Mouse (Mus musculus): ENCODE measurements around the gene Samd1. TPM values are rescaled to one million over a fixed set of nuclear protein-coding genes. Genes with fewer than 3 reads are reported as not detected.
A peak's percentile ranks its signal among the peaks of the same experiment; 100 is the strongest.

Gene Samd1
- polyA plus RNA-seq, 1 experiment from 2014 or later: 14.4 TPM

DNA sequence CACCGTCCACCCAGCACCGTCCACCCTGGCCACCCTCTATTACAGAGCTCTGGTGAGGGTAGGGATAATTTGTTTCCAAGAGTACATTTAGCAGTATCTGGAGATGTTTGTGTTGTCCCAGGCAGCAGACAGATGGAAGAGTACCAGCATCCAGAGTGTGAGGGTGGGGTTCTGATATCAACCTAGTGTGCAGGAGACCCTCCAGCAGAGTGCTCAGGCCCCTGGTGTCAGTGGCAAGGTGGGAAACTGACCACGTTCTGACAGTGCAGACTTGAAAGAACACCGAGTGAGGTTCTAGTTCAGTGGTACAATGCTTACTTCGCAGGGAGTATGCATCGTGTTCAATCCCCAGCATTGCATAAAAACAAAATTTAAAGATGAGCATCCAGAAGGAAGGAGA is 25.8 kb upstream of the Samd1 start:
- Histone ChIP-seq H3K9ac (ENCODE audit: low read length) (no peak overlapping the region), H3K27ac (ENCODE audit: low read depth, low read length) (no peak overlapping the region)

DNA sequence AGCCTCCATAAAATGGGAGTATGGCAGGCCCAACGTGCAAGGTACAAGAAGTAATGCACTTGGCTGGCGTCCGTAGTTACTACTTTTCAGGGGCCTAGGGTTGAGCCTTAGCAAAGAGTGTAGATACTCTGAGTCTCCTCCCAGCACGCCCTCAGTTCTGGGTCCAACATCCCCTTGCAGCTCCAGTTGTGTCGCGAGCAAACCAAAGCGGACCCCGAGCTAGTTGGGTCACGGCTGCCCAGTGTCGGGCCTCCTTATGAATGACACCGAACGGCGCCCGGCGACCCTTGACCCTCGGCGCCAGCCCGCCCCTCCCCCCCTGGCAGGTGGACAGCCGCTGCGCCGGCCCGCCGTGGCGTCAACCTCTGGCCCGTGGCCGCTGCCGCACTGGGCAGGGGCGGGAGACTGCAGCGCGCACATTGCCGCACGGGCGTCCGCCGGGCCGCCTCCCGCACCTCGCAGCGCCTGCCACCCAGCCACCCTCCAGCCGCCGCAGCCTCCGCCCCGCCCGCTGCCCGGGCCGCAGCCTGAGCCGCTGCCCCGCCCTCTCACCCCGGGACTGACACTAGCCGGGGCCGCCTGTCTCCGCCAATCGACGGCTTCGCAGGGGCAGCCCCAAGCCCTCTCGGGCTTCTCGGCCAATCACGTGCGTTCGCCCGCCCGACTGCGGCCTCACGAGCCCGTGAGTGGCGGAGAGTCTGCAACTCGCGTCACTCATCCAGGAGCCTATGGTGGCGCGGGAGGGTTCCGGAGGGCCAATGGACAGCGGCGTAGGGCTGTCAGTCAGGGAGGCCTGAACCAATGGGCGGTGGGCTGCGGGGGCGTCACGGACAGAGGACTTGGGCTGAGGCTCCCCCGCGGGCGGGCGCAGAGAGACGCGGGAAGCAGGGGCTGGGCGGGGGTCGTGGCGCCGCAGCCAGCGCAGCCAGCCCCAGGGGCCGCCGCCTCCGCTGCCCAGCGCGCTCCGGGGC is 25.0 kb upstream of the Samd1 start, which contains the start of gene Prkaca:
TSS of gene Prkaca (plus strand) at position 844 of the 971 bp plus-strand sequence.
- Histone ChIP-seq H3K9ac (ENCODE audit: low read length) (peak within 1 kb of the TSS; percentile 93), H3K36me3 (ENCODE audit: control insufficient read depth, insufficient read depth, low read length) (peaks cover 12% of the 10 kb centered on the region; the same call in 1 of the 2 replicates), H3K9me3 (replicated peaks; ENCODE audit: control insufficient read depth, low read length) (no peaks in the 10 kb centered on the region), H3K4me1 (ENCODE audit: control insufficient read depth, insufficient read depth, low read length) (peaks cover 15% of the 10 kb centered on the region), H3K4me2 (ENCODE audit: low read length) (peak within 1 kb of the TSS; percentile 92), H3K4me3 (ENCODE audit: low read depth, low read length) (peak within 1 kb of the TSS; percentile 97), H3K27ac (ENCODE audit: low read depth, low read length) (peak within 1 kb of the TSS; percentile 77), H3K27me3 (replicated peaks; ENCODE audit: control insufficient read depth, insufficient read depth, low read length) (no peaks in the 10 kb centered on the region)
- ATAC-seq: peak; percentile 100
- under 1% methylated on average over 77 of the region's 94 CpGs for WGBS
- DNase-seq (ENCODE audit: low spot score): peak; percentile 99

More for the DNA sequence above, 25.8 kb upstream of the Samd1 start:
- no peak for ATAC-seq
- Histone ChIP-seq H3K36me3 (ENCODE audit: control insufficient read depth, insufficient read depth, low read length) (peaks cover 12% of the 10 kb centered on the region; the same call in 1 of the 2 replicates), H3K4me2 (ENCODE audit: low read length) (peak overlapping the region; percentile 80), H3K9me3 (replicated peaks; ENCODE audit: control insufficient read depth, low read length) (no peaks in the 10 kb centered on the region), H3K4me1 (ENCODE audit: control insufficient read depth, insufficient read depth, low read length) (peaks cover 10% of the 10 kb centered on the region), H3K4me3 (ENCODE audit: low read depth, low read length) (no peak overlapping the region), H3K27me3 (replicated peaks; ENCODE audit: control insufficient read depth, insufficient read depth, low read length) (no peaks in the 10 kb centered on the region)
- WGBS: 76% methylated on average over 6 of the region's 6 CpGs
- DNase-seq (ENCODE audit: low spot score): no peak

DNA sequence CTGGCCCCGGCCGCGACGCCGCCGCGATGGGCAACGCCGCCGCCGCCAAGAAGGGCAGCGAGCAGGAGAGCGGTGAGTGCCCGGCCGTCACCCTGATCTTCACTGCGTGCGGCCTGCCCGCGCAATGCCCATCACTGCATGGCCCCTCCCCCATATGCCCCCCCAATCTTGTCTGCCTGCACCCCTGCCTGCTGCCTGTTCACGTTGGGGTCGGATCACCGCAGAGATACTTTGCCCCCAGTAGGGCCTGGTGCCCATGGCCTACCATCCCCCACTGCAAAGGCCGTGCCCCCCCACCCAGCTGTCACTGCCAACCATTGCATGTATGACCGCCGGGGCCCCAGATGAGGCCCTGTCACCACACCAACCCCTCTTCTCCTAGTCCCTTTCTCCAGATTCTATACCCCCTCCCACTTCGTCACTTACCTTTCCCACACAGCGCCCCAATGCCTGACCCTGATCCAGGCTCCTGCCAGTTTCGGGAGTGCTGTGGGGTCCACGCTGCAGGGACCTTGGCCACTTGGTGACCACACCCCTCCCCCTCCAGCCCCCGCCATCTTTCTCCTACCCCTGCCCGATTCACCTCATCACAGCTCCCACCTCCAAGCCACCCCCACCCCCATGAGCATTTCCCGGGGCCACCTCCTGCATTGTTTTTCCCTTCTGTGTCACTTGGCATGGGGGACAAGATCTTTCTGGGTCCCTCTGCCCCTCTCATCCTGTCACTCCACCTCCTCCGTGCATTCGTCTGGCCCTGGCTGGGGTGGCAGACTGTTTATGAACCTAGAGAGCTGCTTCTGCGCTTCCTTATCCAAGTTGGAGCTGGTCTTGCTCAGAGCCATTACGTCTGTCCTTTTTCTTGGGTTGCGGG is 24.1 kb upstream of the Samd1 start:
- no peak; the same call in 1 of the 2 replicates for ATAC-seq
- DNase-seq (ENCODE audit: low spot score): peak; percentile 16
- Histone ChIP-seq H3K4me3 (ENCODE audit: low read depth, low read length) (peak overlapping the region; percentile 97), H3K27ac (ENCODE audit: low read depth, low read length) (peak overlapping the region; percentile 77), H3K9me3 (replicated peaks; ENCODE audit: control insufficient read depth, low read length) (no peaks in the 10 kb centered on the region), H3K27me3 (replicated peaks; ENCODE audit: control insufficient read depth, insufficient read depth, low read length) (no peaks in the 10 kb centered on the region), H3K9ac (ENCODE audit: low read length) (peak overlapping the region; percentile 93), H3K4me2 (ENCODE audit: low read length) (peak overlapping the region; percentile 92), H3K4me1 (ENCODE audit: control insufficient read depth, insufficient read depth, low read length) (peaks cover 17% of the 10 kb centered on the region), H3K36me3 (ENCODE audit: control insufficient read depth, insufficient read depth, low read length) (0 out of 2 replicates have a peak, but pooled peaks cover 8% of the 10 kb centered on the region)
- 2% methylated on average over 28 of the region's 37 CpGs for WGBS

DNA sequence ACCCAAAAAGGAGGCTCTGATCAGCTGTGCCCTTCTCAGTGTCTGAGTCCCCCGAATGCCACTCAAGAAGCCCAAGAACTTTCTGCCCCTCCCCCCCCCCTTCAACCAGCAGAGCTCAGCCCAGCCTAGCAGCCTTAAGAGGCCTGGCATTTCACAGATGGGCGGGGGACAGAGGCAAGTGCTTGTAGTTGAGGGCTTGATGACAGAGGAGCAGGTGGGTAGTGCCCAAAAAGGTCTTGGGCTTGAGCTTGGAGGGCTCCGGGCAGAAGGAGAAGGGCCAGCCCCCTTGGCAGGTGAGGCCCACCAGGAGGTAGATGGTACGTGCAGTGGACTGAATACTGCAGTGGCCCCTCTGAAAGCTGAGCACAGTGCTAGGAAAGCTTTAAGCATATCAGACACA is 23.0 kb upstream of the Samd1 start:
- WGBS: 74% methylated on average over 4 of the region's 4 CpGs
- no peak overlapping the region for H3K9ac ChIP-seq (ENCODE audit: low read length)
- no peak overlapping the region for H3K4me3 ChIP-seq (ENCODE audit: low read depth, low read length)

DNA sequence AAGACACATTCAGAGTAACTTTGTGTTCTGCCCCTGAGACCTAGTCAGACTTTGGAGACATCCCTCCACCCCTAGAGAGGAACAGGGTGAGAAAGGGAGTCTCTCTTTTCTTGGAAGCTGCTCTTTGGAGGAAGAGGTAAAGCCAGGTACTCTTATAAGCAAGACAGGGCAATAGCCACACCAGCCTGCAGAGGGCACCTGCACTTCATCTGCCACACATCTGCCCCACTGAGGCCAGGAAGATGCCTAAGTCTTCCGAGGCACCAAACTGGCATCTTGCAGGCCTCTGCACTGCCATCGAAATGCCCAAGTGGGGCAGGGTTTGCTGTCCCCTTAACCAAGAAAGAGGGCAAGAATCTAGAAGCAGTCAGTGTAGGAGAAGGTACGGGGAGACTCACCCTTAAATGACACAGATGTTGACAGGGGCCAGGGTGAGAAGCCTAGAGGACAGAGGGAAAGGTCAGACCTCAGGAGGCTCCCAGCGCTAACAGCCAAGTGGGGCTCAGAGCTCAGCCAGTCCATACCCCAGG is 21.3 kb upstream of the Samd1 start:
- Histone ChIP-seq H3K9ac (ENCODE audit: low read length) (no peak overlapping the region), H3K4me2 (ENCODE audit: low read length) (no peak overlapping the region), H3K36me3 (ENCODE audit: control insufficient read depth, insufficient read depth, low read length) (peaks cover 14% of the 10 kb centered on the region), H3K4me3 (ENCODE audit: low read depth, low read length) (no peak overlapping the region), H3K27ac (ENCODE audit: low read depth, low read length) (no peak overlapping the region), H3K27me3 (replicated peaks; ENCODE audit: control insufficient read depth, insufficient read depth, low read length) (no peaks in the 10 kb centered on the region), H3K4me1 (ENCODE audit: control insufficient read depth, insufficient read depth, low read length) (peaks cover 17% of the 10 kb centered on the region), H3K9me3 (replicated peaks; ENCODE audit: control insufficient read depth, low read length) (no peaks in the 10 kb centered on the region)
- DNase-seq (ENCODE audit: low spot score) (no peak), ATAC-seq (no peak)
- 93% methylated on average over 4 of the region's 4 CpGs for WGBS

More for the DNA sequence above, 23.0 kb upstream of the Samd1 start:
- Histone ChIP-seq H3K27ac (ENCODE audit: low read depth, low read length) (no peak overlapping the region), H3K36me3 (ENCODE audit: control insufficient read depth, insufficient read depth, low read length) (peaks cover 5% of the 10 kb centered on the region; the same call in 1 of the 2 replicates), H3K27me3 (replicated peaks; ENCODE audit: control insufficient read depth, insufficient read depth, low read length) (no peaks in the 10 kb centered on the region), H3K4me1 (ENCODE audit: control insufficient read depth, insufficient read depth, low read length) (peaks cover 17% of the 10 kb centered on the region), H3K9me3 (replicated peaks; ENCODE audit: control insufficient read depth, low read length) (no peaks in the 10 kb centered on the region), H3K4me2 (ENCODE audit: low read length) (peak overlapping the region; percentile 92; the same call in 1 of the 2 replicates)
- no peak for DNase-seq (ENCODE audit: low spot score)
- no peak for ATAC-seq

DNA sequence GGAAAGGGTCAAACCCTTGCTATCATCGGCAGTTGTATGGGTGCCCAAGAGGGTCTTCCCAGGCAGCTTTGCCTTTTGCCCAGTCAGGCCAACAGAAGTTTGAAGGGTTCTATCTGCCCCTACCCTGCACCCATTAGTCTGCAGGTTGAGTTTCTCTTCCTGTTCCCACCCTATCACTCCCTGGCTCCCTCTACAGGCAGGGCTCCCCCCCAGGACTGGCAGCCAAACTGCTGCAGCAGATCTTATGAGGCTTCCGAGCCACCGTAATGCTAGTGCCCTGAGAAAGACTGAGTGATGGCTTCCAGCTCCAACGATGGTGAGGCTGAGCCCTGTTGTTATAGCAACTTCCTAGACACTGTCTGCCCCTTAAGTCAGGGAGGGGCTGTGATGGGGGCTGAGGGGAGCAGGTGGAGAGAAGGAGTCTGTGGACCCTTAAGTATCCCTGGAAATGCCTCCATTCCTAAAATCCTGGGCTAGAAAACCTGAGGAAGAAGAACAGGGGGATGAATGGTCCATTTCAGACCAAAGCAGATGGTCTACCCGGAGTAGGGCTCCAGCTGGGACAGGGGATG is 20.6 kb upstream of the Samd1 start:
- peaks cover 21% of the 10 kb centered on the region for H3K36me3 ChIP-seq (ENCODE audit: control insufficient read depth, insufficient read depth, low read length)
- H3K4me1 ChIP-seq (ENCODE audit: control insufficient read depth, insufficient read depth, low read length): peaks cover 17% of the 10 kb centered on the region
- H3K9me3 ChIP-seq (replicated peaks; ENCODE audit: control insufficient read depth, low read length): no peaks in the 10 kb centered on the region
- DNase-seq (ENCODE audit: low spot score) (no peak), ATAC-seq (no peak)
- no peak overlapping the region for H3K9ac ChIP-seq (ENCODE audit: low read length)
- no peak overlapping the region for H3K4me3 ChIP-seq (ENCODE audit: low read depth, low read length)
- no peaks in the 10 kb centered on the region for H3K27me3 ChIP-seq (replicated peaks; ENCODE audit: control insufficient read depth, insufficient read depth, low read length)
- H3K27ac ChIP-seq (ENCODE audit: low read depth, low read length): no peak overlapping the region
- WGBS: 88% methylated on average over 5 of the region's 5 CpGs
- no peak overlapping the region for H3K4me2 ChIP-seq (ENCODE audit: low read length)

DNA sequence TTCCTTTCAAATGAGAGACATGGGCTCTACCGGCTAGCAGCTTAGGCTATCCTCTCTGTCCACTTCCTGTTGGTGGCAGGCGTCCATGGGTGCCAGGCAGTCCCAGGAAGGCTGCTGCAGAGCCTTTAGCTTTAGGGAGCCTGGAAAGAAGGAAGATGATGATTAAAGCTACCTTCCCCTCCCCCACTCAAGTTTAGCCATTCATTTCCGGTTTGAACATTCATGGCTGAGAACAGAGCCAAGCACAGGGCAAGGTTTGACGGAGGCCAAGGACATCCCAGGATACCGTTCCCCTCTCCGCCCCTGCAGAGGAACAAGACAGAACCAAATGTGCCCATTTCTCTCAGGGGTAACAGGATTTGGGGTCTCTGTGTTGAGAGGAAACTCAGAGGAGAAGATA is 19.8 kb upstream of the Samd1 start:
- H3K4me3 ChIP-seq (ENCODE audit: low read depth, low read length): no peak overlapping the region
- DNase-seq (ENCODE audit: low spot score): no peak
- peaks cover 28% of the 10 kb centered on the region for H3K36me3 ChIP-seq (ENCODE audit: control insufficient read depth, insufficient read depth, low read length)
- 64% methylated on average over 6 of the region's 6 CpGs for WGBS
- H3K9me3 ChIP-seq (replicated peaks; ENCODE audit: control insufficient read depth, low read length): no peaks in the 10 kb centered on the region
- ATAC-seq: no peak
- H3K27me3 ChIP-seq (replicated peaks; ENCODE audit: control insufficient read depth, insufficient read depth, low read length): no peaks in the 10 kb centered on the region
- H3K4me2 ChIP-seq (ENCODE audit: low read length): no peak overlapping the region
- no peak overlapping the region for H3K9ac ChIP-seq (ENCODE audit: low read length)
- H3K27ac ChIP-seq (ENCODE audit: low read depth, low read length): no peak overlapping the region
- peaks cover 17% of the 10 kb centered on the region for H3K4me1 ChIP-seq (ENCODE audit: control insufficient read depth, insufficient read depth, low read length)

DNA sequence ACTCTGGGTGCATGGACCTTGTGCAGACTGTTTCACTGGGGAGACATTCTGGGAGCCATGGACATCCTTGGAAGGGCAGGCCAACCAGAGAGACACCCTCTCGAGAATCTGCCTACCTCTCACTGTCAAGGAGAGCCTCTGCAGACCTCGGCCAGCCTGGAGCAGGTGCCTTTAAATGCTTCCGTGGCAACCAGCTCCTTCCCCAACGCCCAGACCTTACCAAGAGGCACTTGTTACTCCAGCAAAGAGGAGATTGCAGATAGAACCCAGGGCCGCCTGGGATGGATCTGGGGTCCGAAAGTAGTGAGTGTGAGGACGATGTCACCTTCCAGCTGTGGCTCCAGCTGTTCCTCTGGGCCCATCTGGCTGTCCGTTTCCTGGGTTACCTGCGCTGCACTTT is 19.3 kb upstream of the Samd1 start:
- DNase-seq (ENCODE audit: low spot score) (no peak), ATAC-seq (no peak)
- Histone ChIP-seq H3K36me3 (ENCODE audit: control insufficient read depth, insufficient read depth, low read length) (peaks cover 33% of the 10 kb centered on the region), H3K4me3 (ENCODE audit: low read depth, low read length) (no peak overlapping the region), H3K27ac (ENCODE audit: low read depth, low read length) (no peak overlapping the region), H3K4me1 (ENCODE audit: control insufficient read depth, insufficient read depth, low read length) (peaks cover 17% of the 10 kb centered on the region), H3K27me3 (replicated peaks; ENCODE audit: control insufficient read depth, insufficient read depth, low read length) (no peaks in the 10 kb centered on the region), H3K4me2 (ENCODE audit: low read length) (no peak overlapping the region), H3K9me3 (replicated peaks; ENCODE audit: control insufficient read depth, low read length) (no peaks in the 10 kb centered on the region), H3K9ac (ENCODE audit: low read length) (no peak overlapping the region)
- WGBS: 70% methylated on average over 9 of the region's 9 CpGs

Data from forebrain, embryonic 14.5 days (tissue).